Mouse (Mus musculus): ENCODE results near the gene Aox4. TPM values are rescaled to one million over a fixed set of nuclear protein-coding genes. Genes with fewer than 3 reads are reported as not detected.

Gene Aox4
- 0.07 and 0.08 TPM in 2 replicates for total RNA-seq (2021)
- long read RNA-seq, experiment 1 = 0 reads
- long read RNA-seq, experiment 2 = 0 reads

- DNase-seq = peak; percentile 80
Measured at GRCm38 (mm10) chr1:58210203-58210602, at the start of gene Aox4. Aox4 (plus strand) TSS chr1:58210397.

DNA sequence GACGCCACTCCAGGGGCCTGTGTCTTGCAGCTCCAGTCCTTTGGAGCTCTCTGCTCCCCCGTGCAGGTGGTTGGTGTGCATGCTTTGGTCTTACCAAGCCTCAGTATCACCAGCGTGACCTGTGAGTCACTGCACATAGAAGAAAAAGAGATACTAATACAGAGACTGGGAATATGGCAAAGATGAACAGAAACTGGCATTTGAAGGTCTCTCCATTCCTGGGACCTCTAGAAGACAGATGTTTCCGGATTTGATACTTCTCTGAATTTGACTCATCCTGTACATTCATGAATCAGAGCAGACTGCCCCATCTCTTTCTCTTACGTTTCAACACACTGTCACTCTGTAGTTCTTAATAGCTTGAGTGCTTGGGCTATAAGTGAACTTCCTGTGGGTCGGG lies 40.3 kb upstream of the Aox4 start:
- DNase-seq = no peak

DNA sequence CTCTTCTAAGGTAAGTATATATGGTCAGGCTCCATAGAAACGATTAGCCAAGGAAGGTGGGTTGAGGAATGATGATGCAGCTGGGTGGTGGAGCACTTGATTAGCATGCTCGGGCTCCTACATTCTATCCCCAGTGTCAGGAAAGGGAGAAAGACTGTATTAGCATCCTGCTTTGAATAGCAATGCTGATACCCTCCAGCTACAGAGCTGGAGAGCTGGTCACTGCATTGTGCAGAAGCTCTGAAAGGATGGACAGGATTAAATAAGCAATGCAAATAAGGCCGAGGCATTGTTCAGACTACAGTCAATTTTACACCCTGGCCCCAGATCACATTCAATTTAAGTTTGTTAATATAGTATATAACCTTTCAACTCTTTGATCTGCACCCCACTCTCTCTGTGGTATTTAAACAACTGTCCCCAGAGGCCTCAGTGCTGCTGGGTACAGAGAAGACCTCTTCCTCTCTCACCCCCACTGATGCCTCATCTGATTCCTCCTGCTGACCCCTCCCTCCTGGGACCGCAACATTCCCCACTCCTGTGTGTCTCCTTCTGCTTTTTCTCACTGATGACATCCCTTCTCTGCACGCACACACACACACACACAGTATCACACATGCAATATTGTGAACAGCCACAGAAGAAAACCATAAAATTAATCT lies 21.6 kb upstream of the Aox4 start:
- no peak for DNase-seq

- no peak for DNase-seq
Measured at GRCm38 (mm10) chr1:58194317-58194716, 15.9 kb upstream of the Aox4 start.

- DNase-seq = no peak
Measured at GRCm38 (mm10) chr1:58194988-58195387, 15.2 kb upstream of the Aox4 start.

GRCm38 (mm10) chr1:58195541-58195940 lies 14.7 kb upstream of the Aox4 start:
- DNase-seq = no peak

- DNase-seq = no peak
Measured at GRCm38 (mm10) chr1:58197023-58197422, 13.2 kb upstream of the Aox4 start.

DNA sequence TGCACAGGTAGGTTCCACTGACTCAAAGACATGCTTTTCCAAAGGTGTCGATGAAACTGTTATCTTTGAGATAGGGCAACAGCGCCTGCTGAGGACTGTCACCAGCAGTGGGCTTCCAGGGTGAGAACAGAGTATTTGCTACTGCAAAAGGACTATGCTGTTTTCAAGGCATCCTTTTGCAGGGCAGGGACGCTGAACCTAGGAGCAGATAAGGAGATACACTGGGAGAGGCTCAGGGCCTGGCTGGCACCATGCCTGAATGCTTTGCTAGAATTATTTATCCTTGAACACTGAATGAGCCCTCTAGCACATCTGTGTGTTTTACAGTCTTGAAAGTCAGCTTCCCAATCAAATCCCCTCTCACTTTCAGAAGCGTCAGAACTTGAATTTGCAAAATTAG lies 11.8 kb upstream of the Aox4 start:
- peak; percentile 42 for DNase-seq

- no peak for DNase-seq
Measured at GRCm38 (mm10) chr1:58212805-58213204, 2.6 kb downstream of the Aox4 start.

DNA sequence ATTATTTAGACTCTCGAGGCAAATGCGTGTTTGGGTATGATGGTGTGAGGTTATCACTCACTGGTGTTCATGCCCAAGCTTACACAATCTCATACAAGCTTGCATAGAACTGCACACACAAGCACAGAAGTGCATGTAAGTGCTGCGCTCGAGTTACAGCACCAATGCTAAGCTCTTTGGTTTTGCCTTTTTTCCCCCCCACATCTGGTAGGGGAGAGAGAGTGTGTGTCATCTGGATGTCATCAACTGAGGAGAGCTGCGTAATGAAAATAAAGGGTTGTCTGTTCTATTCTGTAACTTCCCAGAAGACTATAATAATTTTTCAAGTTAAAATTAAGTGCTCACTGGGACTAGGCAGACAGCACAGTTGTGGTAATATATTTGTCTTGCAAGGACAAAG lies 3.6 kb downstream of the Aox4 start:
- DNase-seq = no peak

- DNase-seq = no peak
Measured at GRCm38 (mm10) chr1:58215353-58215752, 5.2 kb downstream of the Aox4 start.

DNA sequence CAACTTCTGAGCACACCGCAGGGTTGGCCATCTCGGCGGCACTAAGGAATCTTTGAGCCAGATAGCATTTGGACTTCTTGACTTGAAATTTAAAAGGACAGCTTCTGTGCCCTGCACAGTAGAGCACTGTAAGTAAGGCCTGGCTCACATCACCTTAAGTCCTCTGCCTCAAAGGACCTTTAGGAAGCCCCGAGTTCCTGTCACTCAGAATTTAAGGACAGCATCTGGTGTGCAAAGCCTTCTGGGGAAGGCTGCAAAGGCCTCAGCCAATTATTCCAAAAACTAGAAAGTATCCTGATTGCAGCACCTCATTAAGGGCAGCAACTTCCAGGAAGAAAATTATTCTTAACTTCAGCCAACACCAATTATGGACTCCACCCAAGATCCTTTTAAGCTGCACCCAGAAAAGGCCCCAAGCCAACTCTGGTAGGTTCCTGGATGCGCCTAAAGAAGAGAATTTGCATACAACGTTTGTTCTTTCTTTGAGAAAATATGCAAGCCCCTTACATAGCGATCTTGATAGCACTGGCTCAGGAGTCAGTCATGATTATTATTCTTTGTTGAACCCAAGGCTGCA lies 5.8 kb downstream of the Aox4 start:
- no peak for DNase-seq

DNA sequence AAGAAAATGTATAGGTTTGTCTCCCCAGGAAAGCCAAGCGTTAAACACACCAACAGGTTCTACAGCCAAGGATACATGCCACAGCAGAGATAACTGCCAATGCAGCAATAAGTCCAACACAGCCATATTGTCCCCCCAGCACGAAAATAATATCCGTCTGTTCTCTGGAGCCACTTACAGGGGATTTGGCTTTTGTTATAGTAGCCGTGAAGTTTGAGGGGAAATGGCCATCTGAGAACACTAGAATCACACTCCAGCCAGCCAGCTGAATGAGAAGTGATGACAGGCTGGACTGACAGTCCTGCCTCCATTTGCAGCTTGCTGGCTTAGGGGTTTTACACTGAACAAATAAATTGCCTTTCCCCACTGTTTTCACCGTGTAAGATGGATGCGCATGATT lies 10.9 kb downstream of the Aox4 start:
- DNase-seq = no peak

DNA sequence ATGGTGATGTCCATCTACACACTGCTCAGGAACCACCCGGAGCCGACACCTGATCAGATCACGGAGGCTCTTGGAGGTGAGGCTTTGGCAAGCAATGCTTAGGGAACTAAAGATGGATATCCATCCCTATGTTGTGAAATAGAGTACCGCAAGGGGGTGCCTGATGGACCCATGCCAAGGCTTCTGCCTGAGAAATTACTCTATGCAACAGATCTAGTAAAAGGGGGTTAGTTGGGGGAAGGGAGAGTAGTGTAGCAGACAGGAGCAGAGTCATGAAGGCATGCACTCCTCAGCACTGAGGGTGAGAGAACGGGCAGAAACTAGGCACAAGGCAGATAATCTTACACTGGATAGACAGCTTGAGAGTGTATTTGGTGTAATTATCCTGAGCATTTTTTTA lies 11.7 kb downstream of the Aox4 start:
- DNase-seq = no peak

GRCm38 (mm10) chr1:58228086-58228485 lies 17.9 kb downstream of the Aox4 start:
- no peak for DNase-seq

DNA sequence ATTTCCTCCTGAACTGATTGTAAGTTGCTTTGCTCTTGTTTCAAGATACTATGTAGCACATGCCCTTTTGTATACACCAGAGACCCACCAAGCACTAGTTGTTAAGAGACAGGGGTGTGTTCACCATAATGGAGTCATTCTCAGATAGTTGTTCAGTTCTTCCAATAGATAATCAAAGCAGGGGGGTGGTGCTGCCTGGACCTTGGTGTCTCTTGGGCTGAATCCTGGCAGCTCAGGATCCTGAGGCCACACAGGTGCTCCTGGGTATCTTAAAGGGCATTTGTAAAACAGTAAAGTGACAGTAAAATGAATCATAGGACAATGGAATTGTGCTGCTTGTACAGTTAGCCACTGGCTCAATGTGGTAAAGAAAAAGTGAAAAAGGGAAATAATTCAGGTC lies 18.7 kb downstream of the Aox4 start:
- DNase-seq = no peak

GRCm38 (mm10) chr1:58229774-58230173 lies 19.6 kb downstream of the Aox4 start:
- DNase-seq = peak; percentile 6

DNA sequence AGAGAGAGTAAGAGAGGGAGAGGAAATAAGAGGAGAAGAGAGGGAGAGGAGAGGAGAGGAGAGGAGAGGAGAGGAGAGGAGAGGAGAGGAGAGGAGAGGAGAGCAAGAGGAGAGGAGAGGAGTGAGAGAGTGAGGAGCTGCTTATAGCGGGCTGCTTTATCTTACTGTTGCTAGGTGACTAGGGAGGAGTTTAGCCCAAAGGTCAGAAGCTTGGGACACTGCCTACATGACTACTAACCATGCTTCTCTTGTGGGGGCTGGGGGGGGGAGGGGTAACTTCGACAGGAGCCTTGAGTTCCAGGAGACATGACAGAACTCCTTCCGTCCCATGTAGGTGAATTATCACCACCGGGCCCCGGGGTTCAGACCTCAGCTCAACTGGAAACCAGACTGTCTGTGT lies 20.3 kb downstream of the Aox4 start:
- peak; percentile 13 for DNase-seq

DNA sequence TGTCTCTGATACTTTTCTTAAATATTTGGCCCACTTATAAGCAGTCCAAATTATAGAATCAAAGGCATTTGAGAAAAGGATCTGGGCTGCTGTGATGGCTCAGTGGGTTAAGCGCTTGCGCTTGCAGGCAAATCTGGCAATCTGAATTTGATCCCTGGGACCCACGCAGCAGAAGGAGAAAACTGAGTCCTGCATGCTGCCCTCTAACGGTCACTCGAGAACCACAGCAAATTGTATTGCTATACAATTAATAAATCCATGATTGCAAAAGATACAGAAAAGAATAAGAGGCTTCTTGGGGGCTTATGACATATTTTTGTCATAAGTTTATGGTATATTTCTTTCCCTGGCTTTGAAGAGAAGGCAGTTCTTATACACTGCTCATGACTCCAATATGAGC lies 25.2 kb downstream of the Aox4 start:
- DNase-seq = no peak

DNA sequence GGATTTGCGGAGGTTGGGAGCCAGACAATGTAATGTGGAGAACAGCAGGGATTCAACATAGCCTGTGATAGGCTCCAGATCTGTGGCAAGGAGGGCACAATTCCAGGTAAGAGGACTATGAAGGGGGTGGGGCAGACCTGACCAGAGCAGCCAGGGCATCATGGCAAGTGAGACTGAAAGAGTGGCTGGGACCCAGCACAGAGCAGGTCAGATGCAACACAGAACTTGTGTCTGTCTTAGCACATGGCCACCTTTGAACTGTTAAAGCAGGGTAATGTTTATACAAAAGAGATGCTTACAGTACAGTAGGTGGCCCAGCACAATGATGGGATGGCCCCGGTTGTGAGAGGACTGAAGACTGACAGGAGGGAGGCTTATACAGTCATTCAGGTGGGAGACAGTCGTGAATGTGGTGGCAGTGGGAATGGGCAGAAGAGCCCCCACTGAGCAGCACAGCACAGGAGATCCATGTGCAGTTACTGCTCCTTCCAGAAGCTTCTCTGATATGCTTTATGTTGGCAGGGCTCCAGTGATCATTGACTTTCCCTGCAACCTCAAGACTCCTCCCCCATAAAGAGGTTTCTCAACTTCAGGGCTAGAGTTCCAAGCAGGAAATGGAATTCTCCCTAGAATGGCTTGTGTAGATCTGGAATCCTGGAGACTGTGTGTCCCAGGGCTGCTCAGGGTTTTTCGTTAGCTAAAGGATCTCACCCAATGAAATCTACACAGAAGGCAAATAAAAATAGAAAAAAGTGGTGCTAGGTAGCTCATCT lies 27.5 kb downstream of the Aox4 start:
- DNase-seq = peak; percentile 49

DNA sequence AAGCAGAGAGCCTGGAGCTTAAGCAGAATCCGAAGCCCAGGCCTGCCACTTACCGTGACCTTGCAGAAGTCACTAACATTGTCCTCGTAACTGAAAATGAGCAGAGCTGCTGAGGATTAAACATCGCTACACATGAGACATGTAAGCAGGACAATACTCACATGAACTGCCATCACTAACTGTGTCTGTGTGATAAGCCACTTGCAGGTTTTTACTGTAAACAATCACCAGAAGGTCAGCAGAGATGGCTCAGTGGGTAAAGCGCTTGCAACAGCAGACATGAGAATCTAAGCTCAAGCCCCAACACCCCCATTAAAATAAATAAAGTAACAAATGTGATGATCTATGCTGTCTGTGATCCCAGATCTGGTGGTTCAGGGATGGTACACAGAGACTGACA lies 28.2 kb downstream of the Aox4 start:
- DNase-seq = no peak

DNA sequence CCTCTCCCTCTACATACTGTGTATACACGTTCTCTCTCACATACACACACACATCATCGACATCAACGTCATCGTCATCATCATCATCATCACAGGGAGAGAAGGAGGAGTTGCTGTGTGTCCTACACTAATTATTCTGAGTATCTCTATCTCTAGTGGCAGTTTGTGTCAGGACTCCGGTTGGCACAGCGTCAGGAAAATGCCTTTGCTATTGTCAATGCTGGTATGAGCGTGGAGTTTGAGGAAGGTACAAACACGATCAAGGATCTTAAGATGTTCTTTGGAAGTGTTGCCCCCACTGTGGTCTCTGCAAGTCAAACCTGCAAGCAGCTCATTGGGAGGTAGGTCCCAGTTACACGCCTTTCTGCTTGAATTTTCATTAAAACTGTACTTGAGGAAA lies 28.8 kb downstream of the Aox4 start:
- DNase-seq = no peak

GRCm38 (mm10) chr1:58240347-58240746 lies 30.1 kb downstream of the Aox4 start:
- DNase-seq = peak; percentile 9

GRCm38 (mm10) chr1:58244487-58244886 lies 34.3 kb downstream of the Aox4 start:
- no peak for DNase-seq

All from adrenal gland, postnatal 14 days (tissue).